ENCODE assay signal across 8 mouse cellular contexts in the genomic region with DNA sequence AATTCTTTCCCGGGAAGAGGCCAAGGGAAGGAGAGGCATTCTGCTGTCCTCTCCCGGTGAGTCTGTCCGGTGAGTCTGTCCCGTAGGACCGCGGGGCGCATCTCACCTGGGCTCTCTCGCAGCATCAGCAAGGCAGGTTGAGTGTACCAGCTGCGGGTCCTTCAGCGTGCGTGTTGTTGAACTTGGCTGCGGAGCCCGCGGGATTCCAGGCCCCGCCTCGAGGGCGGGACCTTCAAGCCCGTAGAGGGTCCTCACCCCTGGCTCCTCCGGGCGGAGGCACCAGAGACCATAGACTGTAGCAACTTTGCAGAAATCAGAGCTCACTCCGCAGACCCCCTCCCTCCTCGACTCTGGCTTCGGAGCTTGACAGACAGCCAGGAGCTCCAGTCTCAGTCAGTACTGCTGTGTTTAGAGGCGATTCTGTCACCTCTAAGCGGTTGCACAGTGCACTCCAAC. TPM values are rescaled to one million over a fixed set of nuclear protein-coding genes. Genes with fewer than 3 reads are reported as not detected.
DNase-seq lines count a peak whose midpoint lies in the region; ATAC-seq lines count a peak whose summit lies in the region.

Zfp488 (minus strand) TSS at position 161 of the 456 bp plus-strand sequence.

- peak within 1 kb of the TSS; percentile 45 for H3K4me3 ChIP-seq in kidney, embryonic 15.5 days (replicated peaks)
- H3K4me3 ChIP-seq in forebrain, embryonic 12.5 days (replicated peaks): peak within 1 kb of the TSS; percentile 39
- peak within 1 kb of the TSS; percentile 19; the same call in 1 of the 2 replicates for H3K4me3 ChIP-seq in liver, embryonic 13.5 days (replicated peaks)

- peaks cover 8% of the 10 kb centered on the region for H3K4me1 ChIP-seq in kidney, embryonic 15.5 days
- peaks cover 7% of the 10 kb centered on the region for H3K4me1 ChIP-seq in forebrain, embryonic 12.5 days
- H3K4me1 ChIP-seq in liver, embryonic 13.5 days (replicated peaks): no peaks in the 10 kb centered on the region

- 2% methylated on average over 25 of the region's 25 CpGs for WGBS in kidney, embryonic 15.5 days
- 2% methylated on average over 25 of the region's 25 CpGs for whole genome bisulfite sequencing in forebrain, embryonic 12.5 days
- WGBS in liver, embryonic 13.5 days (ENCODE audit: insufficient replicate concordance): 5% methylated on average over 25 of the region's 25 CpGs

- H3K36me3 ChIP-seq in kidney, embryonic 15.5 days: no peaks in the 10 kb centered on the region
- no peaks in the 10 kb centered on the region for H3K36me3 ChIP-seq in forebrain, embryonic 12.5 days (replicated peaks)
- H3K36me3 ChIP-seq in liver, embryonic 13.5 days: no peaks in the 10 kb centered on the region

- peak within 1 kb of the TSS; percentile 38 for H3K9ac ChIP-seq in kidney, embryonic 15.5 days
- peak within 1 kb of the TSS; percentile 53 for H3K9ac ChIP-seq in forebrain, embryonic 12.5 days
- H3K9ac ChIP-seq in liver, embryonic 13.5 days: no peak within 1 kb of the TSS

- DNase-seq in kidney, adult 9 months: no peak
- DNase-seq in R1 (ENCODE audit: low read depth, low spot score): peak; percentile 22
- DNase-seq in liver, embryonic 13.5 days: no peak
- DNase-seq in adipocyte (ENCODE audit: low spot score): no peak
- DNase-seq in thymus, postnatal 0 days (ENCODE audit: low spot score): no peak

- peak within 1 kb of the TSS; percentile 85 for H3K4me2 ChIP-seq in kidney, embryonic 15.5 days
- H3K4me2 ChIP-seq in forebrain, embryonic 12.5 days: peak within 1 kb of the TSS; percentile 70
- peak within 1 kb of the TSS; percentile 32 for H3K4me2 ChIP-seq in liver, embryonic 13.5 days

- ATAC-seq in kidney, embryonic 15.5 days (replicated peaks; ENCODE audit: low FRiP score): peak; percentile 69
- ATAC-seq in forebrain, embryonic 12.5 days (ENCODE audit: low FRiP score): 0 out of 2 replicates have a peak, but pooled peaks have one; percentile 57
- ATAC-seq in liver, embryonic 13.5 days (ENCODE audit: low read depth): no peak
- ATAC-seq in megakaryocyte progenitor cell, adult 5-6 weeks (replicated peaks; ENCODE audit: poor library complexity): no peak

- no peaks in the 10 kb centered on the region for H3K9me3 ChIP-seq in kidney, embryonic 15.5 days (replicated peaks)
- no peaks in the 10 kb centered on the region for H3K9me3 ChIP-seq in forebrain, embryonic 12.5 days
- H3K9me3 ChIP-seq in liver, embryonic 13.5 days (replicated peaks): no peaks in the 10 kb centered on the region

- H3K27me3 ChIP-seq in kidney, embryonic 15.5 days: peaks cover 32% of the 10 kb centered on the region
- peaks cover 12% of the 10 kb centered on the region; the same call in 1 of the 2 replicates for H3K27me3 ChIP-seq in forebrain, embryonic 12.5 days
- H3K27me3 ChIP-seq in liver, embryonic 13.5 days: peaks cover 18% of the 10 kb centered on the region

- H3K27ac ChIP-seq in kidney, embryonic 15.5 days: no peak within 1 kb of the TSS
- no peak within 1 kb of the TSS for H3K27ac ChIP-seq in forebrain, embryonic 12.5 days
- no peak within 1 kb of the TSS for H3K27ac ChIP-seq in liver, embryonic 13.5 days

RNA-seq across cellular contexts. Expression of gene Zfp488, which starts in this region (rescaled TPM):
- polyA plus RNA-seq in kidney, embryonic 15.5 days (2015; fragmentation: Nextera tagmentation; extraction: Ambion mirVana): 0.04 TPM in 2 replicates
- 0.09 and 0.10 TPM in 2 replicates for polyA plus RNA-seq in forebrain, embryonic 12.5 days (2016; fragmentation: Nextera tagmentation; extraction: Ambion mirVana)
- not detected in 2 replicates for polyA plus RNA-seq in liver, embryonic 13.5 days (2015; fragmentation: Nextera tagmentation; extraction: Ambion mirVana)
- not detected in 2 replicates for polyA plus RNA-seq in thymus, postnatal 0 days (2015; fragmentation: Nextera tagmentation; extraction: Ambion mirVana)
- 0.05 TPM in 1 of 2 replicates, not detected in the other for total RNA-seq in megakaryocyte progenitor cell, adult 5-6 weeks (2015)
- total RNA-seq in megakaryocyte progenitor cell, adult 5-6 weeks (2017): not detected in 2 replicates

Comparison
In these comparisons a context has a peak if more than half of its experiments do, and no peak if none do; other contexts are left out.
1. Peak in ATAC-seq, H3K4me3 ChIP-seq, H3K9ac ChIP-seq and H3K4me2 ChIP-seq in kidney, embryonic 15.5 days; RNA of the gene not detected or under 1 TPM.
2. Peak in ATAC-seq, H3K4me3 ChIP-seq, H3K9ac ChIP-seq and H3K4me2 ChIP-seq in forebrain, embryonic 12.5 days; RNA of the gene not detected or under 1 TPM.
3. H3K4me2 ChIP-seq: peak in every context shown above with its lines; median percentile 85 in kidney, embryonic 15.5 days; 70 in forebrain, embryonic 12.5 days; 32 in liver, embryonic 13.5 days.